Mouse (Mus musculus): ENCODE measurements around the gene Slc22a13.
A peak's percentile ranks its signal among the peaks of the same experiment; 100 is the strongest.

Slc22a13 gene

GRCm38 (mm10) chr9:119199151-119199861 is 9.6 kb downstream of the Slc22a13 start:
- DNase-seq = no peak

GRCm38 (mm10) chr9:119192202-119192990 is 16.5 kb downstream of the Slc22a13 start:
- DNase-seq = peak; percentile 37

- DNase-seq = no peak
Observed at GRCm38 (mm10) chr9:119181241-119181728, 27.6 kb downstream of the Slc22a13 start.

GRCm38 (mm10) chr9:119179292-119179691 is 29.6 kb downstream of the Slc22a13 start:
- DNase-seq = no peak

- DNase-seq = no peak
Observed at GRCm38 (mm10) chr9:119167608-119168007, 41.3 kb downstream of the Slc22a13 start.

- no peak for DNase-seq
Observed at GRCm38 (mm10) chr9:119165548-119165947, 43.4 kb downstream of the Slc22a13 start.

- DNase-seq = no peak
Observed at GRCm38 (mm10) chr9:119164743-119165142, 44.2 kb downstream of the Slc22a13 start.

- no peak for DNase-seq
Observed at GRCm38 (mm10) chr9:119160689-119161088, 48.2 kb downstream of the Slc22a13 start.

- DNase-seq = no peak
Observed at GRCm38 (mm10) chr9:119158861-119159260, 50.0 kb downstream of the Slc22a13 start, which contains the start of gene Gm47289. Gene Gm47289 (plus strand): TSS chr9:119159161.

- DNase-seq = peak; percentile 92
Observed at GRCm38 (mm10) chr9:119156278-119157201, 52.4 kb downstream of the Slc22a13 start, which contains the start of gene Acaa1b. Gene Acaa1b (minus strand): TSS chr9:119157093.

- no peak for DNase-seq
Observed at GRCm38 (mm10) chr9:119155826-119156225, 53.1 kb downstream of the Slc22a13 start.

- no peak for DNase-seq
Observed at GRCm38 (mm10) chr9:119155416-119155815, 53.5 kb downstream of the Slc22a13 start.

GRCm38 (mm10) chr9:119151751-119152150 is 57.1 kb downstream of the Slc22a13 start:
- DNase-seq = no peak

- DNase-seq = peak; percentile 81
Observed at GRCm38 (mm10) chr9:119149601-119150000, 59.3 kb downstream of the Slc22a13 start.

GRCm38 (mm10) chr9:119146098-119146770 is 62.7 kb downstream of the Slc22a13 start:
- DNase-seq = no peak

GRCm38 (mm10) chr9:119145638-119146037 is 63.3 kb downstream of the Slc22a13 start:
- no peak for DNase-seq

GRCm38 (mm10) chr9:119145137-119145536 is 63.8 kb downstream of the Slc22a13 start:
- DNase-seq = no peak

GRCm38 (mm10) chr9:119144696-119145095 is 64.2 kb downstream of the Slc22a13 start:
- DNase-seq = no peak

- no peak for DNase-seq
Observed at GRCm38 (mm10) chr9:119143372-119143771, 65.5 kb downstream of the Slc22a13 start.

Measured in embryo, embryonic 11 days (tissue).